Mouse (Mus musculus) lung, postnatal 0 days (tissue): ENCODE measurements at regions not wholly inside any gene's neighbourhood (a gene's known extent, or its start where the extent isn't known, plus 50 kb on each side); places are given as distances from the start of the nearest gene placed in this dataset.
A peak's percentile ranks its signal among the peaks of the same experiment; 100 is the strongest.

Source experiments
- ATAC-seq: fragments of 200-750 bp; cut with Nextera tagmentation; 2 replicates; pipeline ENCODE4 v1.8.0; 2017; ENCODE audit warnings: moderate library complexity
- DNase-seq: peaks from one replicate; pipeline ENCODE4 v3.0.0-alpha.2; 2016; ENCODE audit warnings: low spot score
- H3K27ac ChIP-seq: fragments of 300-500 bp; sonication (generic); 2 replicates; pipeline ENCODE4 v1.5.1; 2014; ENCODE audit warnings: antibody characterized with exemption, mild to moderate bottlenecking, low read length, mixed read lengths
- H3K27me3 ChIP-seq: fragments of 300-500 bp; sonication (generic); replicated peaks from 2 replicates; pipeline ENCODE4 v1.6.1; 2014; ENCODE audit warnings: low read length, mixed read lengths; ENCODE audit not compliant: insufficient read depth
- H3K36me3 ChIP-seq: fragments of 300-500 bp; sonication (generic); 2 replicates; pipeline ENCODE4 v1.6.1; 2014; ENCODE audit warnings: low read length, mixed read lengths; ENCODE audit not compliant: insufficient read depth
- H3K4me1 ChIP-seq: fragments of 300-500 bp; sonication (generic); 2 replicates; pipeline ENCODE4 v1.6.1; 2014; ENCODE audit warnings: antibody characterized with exemption, low read depth, low read length, mixed read lengths; ENCODE audit not compliant: insufficient read depth
- H3K4me2 ChIP-seq: fragments of 300-500 bp; sonication (generic); replicated peaks from 2 replicates; pipeline ENCODE4 v1.6.1; 2014; ENCODE audit warnings: low read depth, mild to moderate bottlenecking, low read length, moderate library complexity, mixed read lengths
- H3K4me3 ChIP-seq: fragments of 300-500 bp; sonication (generic); 2 replicates; pipeline ENCODE4 v1.5.1; 2014; ENCODE audit warnings: low read depth, low read length
- H3K9ac ChIP-seq: fragments of 300-500 bp; sonication (generic); replicated peaks from 2 replicates; pipeline ENCODE4 v1.6.1; 2014; ENCODE audit warnings: low read depth, mild to moderate bottlenecking
- H3K9me3 ChIP-seq: fragments of 300-500 bp; sonication (generic); 2 replicates; pipeline ENCODE4 v1.6.1; 2016; ENCODE audit warnings: low read length, mixed read lengths
- CTCF ChIP-seq: IDR thresholded peaks from 2 replicates; pipeline ENCODE4 v1.5.1; 2016; ENCODE audit warnings: antibody characterized with exemption, mild to moderate bottlenecking
- EP300 ChIP-seq: IDR thresholded peaks from 2 replicates; pipeline ENCODE4 v1.6.1; 2016; ENCODE audit warnings: antibody characterized with exemption, mild to moderate bottlenecking, control low read depth
- WGBS: fragments of 180-500 bp; shearing (Covaris S2); extraction: QIAGEN DNeasy Blood & Tissue Kit; methylation state at CpG from one replicate; pipeline ENCODE4 v1.1.7; 2014; 5-methylcytosine and 5-hydroxymethylcytosine counted together

- Histone ChIP-seq H3K4me1 (no peaks in the 10 kb centered on the region), H3K4me3 (no peak overlapping the region), H3K4me2 (no peak overlapping the region), H3K27me3 (no peaks in the 10 kb centered on the region), H3K36me3 (no peaks in the 10 kb centered on the region), H3K9ac (no peak overlapping the region), H3K27ac (no peak overlapping the region), H3K9me3 (no peaks in the 10 kb centered on the region)
- ATAC-seq, result peak; percentile 69
- TF ChIP-seq CTCF, result no peak
- no peak for TF ChIP-seq EP300
- peak; percentile 42 for DNase-seq
- whole genome bisulfite sequencing, result 51% methylated on average over 2 of the region's 2 CpGs
These were observed 61.1 kb upstream of the Fam3c start for GRCm38 (mm10) chr6:22417189-22417588.

- H3K9me3 ChIP-seq, result no peaks in the 10 kb centered on the region
- H3K4me3 ChIP-seq, result no peak overlapping the region
- H3K27ac ChIP-seq, result no peak overlapping the region
- no peak overlapping the region for H3K9ac ChIP-seq
- TF ChIP-seq CTCF (no peak), EP300 (no peak)
- no peak for DNase-seq
- H3K4me2 ChIP-seq, result no peak overlapping the region
- no peaks in the 10 kb centered on the region for H3K4me1 ChIP-seq
- WGBS, result 69% methylated on average over 2 of the region's 2 CpGs
- H3K36me3 ChIP-seq, result no peaks in the 10 kb centered on the region
- no peaks in the 10 kb centered on the region for H3K27me3 ChIP-seq
- no peak for ATAC-seq
These were observed 55.8 kb upstream of the Fam3c start for GRCm38 (mm10) chr6:22411796-22412195.

- ATAC-seq, result no peak
- H3K4me3 ChIP-seq, result no peak overlapping the region
- DNase-seq, result no peak
- no peaks in the 10 kb centered on the region for H3K27me3 ChIP-seq
- H3K4me1 ChIP-seq, result no peaks in the 10 kb centered on the region
- H3K27ac ChIP-seq, result no peak overlapping the region
- no peak for TF ChIP-seq CTCF
- TF ChIP-seq EP300, result no peak
- WGBS, result 54% methylated on average over 7 of the region's 7 CpGs
- H3K36me3 ChIP-seq, result no peaks in the 10 kb centered on the region
- H3K9ac ChIP-seq, result no peak overlapping the region
- no peak overlapping the region for H3K4me2 ChIP-seq
- no peaks in the 10 kb centered on the region for H3K9me3 ChIP-seq
These were observed 53.0 kb upstream of the Fam3c start for GRCm38 (mm10) chr6:22408808-22409589.
